Mouse (Mus musculus): ENCODE measurements around the gene Klhl32. TPM values are rescaled to one million over a fixed set of nuclear protein-coding genes. Genes with fewer than 3 reads are reported as not detected.

Klhl32 gene
- polyA plus RNA-seq, 1 experiment from 2014 or later, result 0.77 TPM

- POLR2A ChIA-PET, result no interaction called here
- no peaks in the 10 kb centered on the region for H3K27me3 ChIP-seq
- no peak for TF ChIP-seq CTCF (IDR thresholded peaks at IDR 0.05)
- CTCF ChIA-PET, result no interaction called here
- ATAC-seq, result no peak
- no peak for DNase-seq (ENCODE audit: low read depth, low spot score)
- in situ Hi-C loops (cut with MboI; ENCODE audit: low pct_unique_long_range_greater_than_20kb), result no loop called here
These were observed 219.6 kb downstream of the Klhl32 start for GRCm38 (mm10) chr4:24631177-24631911.

- DNase-seq (ENCODE audit: low read depth, low spot score), result no peak
- no peaks in the 10 kb centered on the region for H3K27me3 ChIP-seq
- TF ChIP-seq CTCF (IDR thresholded peaks at IDR 0.05), result no peak
- ChIA-PET CTCF (no interaction called here), POLR2A (no interaction called here)
- no peak for ATAC-seq
- in situ Hi-C loops (cut with MboI; ENCODE audit: low pct_unique_long_range_greater_than_20kb), result no loop called here
These were observed 220.5 kb downstream of the Klhl32 start for GRCm38 (mm10) chr4:24630430-24630829.

- ChIA-PET CTCF (no interaction called here), POLR2A (interaction anchor here (0.7 kb wide), 1 partner anchor 93 kb away, joined by 3 read pairs; no protein-coding TSS in a partner anchor)
- H3K27me3 ChIP-seq, result no peaks in the 10 kb centered on the region
- in situ Hi-C loops (cut with MboI; ENCODE audit: low pct_unique_long_range_greater_than_20kb), result no loop called here
- ATAC-seq (no peak), DNase-seq (ENCODE audit: low read depth, low spot score) (no peak)
- no peak for TF ChIP-seq CTCF (IDR thresholded peaks at IDR 0.05)
These were observed 223.1 kb downstream of the Klhl32 start for GRCm38 (mm10) chr4:24627871-24628270.

GRCm38 (mm10) chr4:24626686-24627085 is 224.2 kb downstream of the Klhl32 start:
- ChIA-PET POLR2A (no interaction called here), CTCF (no interaction called here)
- DNase-seq (ENCODE audit: low read depth, low spot score) (no peak), ATAC-seq (no peak)
- H3K27me3 ChIP-seq, result no peaks in the 10 kb centered on the region
- no peak for TF ChIP-seq CTCF (IDR thresholded peaks at IDR 0.05)
- in situ Hi-C loops (cut with MboI; ENCODE audit: low pct_unique_long_range_greater_than_20kb), result no loop called here

GRCm38 (mm10) chr4:24625951-24626584 is 224.9 kb downstream of the Klhl32 start:
- ATAC-seq, result no peak
- no peak for TF ChIP-seq CTCF (IDR thresholded peaks at IDR 0.05)
- in situ Hi-C loops (cut with MboI; ENCODE audit: low pct_unique_long_range_greater_than_20kb), result no loop called here
- CTCF ChIA-PET, result no interaction called here
- H3K27me3 ChIP-seq, result no peaks in the 10 kb centered on the region
- POLR2A ChIA-PET, result no interaction called here
- no peak for DNase-seq (ENCODE audit: low read depth, low spot score)

- in situ Hi-C loops (cut with MboI; ENCODE audit: low pct_unique_long_range_greater_than_20kb), result no loop called here
- ChIA-PET POLR2A (no interaction called here), CTCF (no interaction called here)
- TF ChIP-seq CTCF (IDR thresholded peaks at IDR 0.05), result no peak
- ATAC-seq (no peak), DNase-seq (ENCODE audit: low read depth, low spot score) (no peak)
- no peaks in the 10 kb centered on the region for H3K27me3 ChIP-seq
These were observed 229.3 kb downstream of the Klhl32 start for GRCm38 (mm10) chr4:24621422-24622187.

GRCm38 (mm10) chr4:24620440-24620839 is 230.5 kb downstream of the Klhl32 start:
- no peak for TF ChIP-seq CTCF (IDR thresholded peaks at IDR 0.05)
- ATAC-seq (no peak), DNase-seq (ENCODE audit: low read depth, low spot score) (no peak)
- POLR2A ChIA-PET, result no interaction called here
- no peaks in the 10 kb centered on the region for H3K27me3 ChIP-seq
- CTCF ChIA-PET, result no interaction called here
- in situ Hi-C loops (cut with MboI; ENCODE audit: low pct_unique_long_range_greater_than_20kb), result no loop called here

- H3K27me3 ChIP-seq, result no peaks in the 10 kb centered on the region
- ATAC-seq, result no peak
- ChIA-PET POLR2A (no interaction called here), CTCF (interaction anchor here (0.9 kb wide), 1 partner anchor 12 kb away, joined by 3 read pairs; no protein-coding TSS in a partner anchor)
- no peak for DNase-seq (ENCODE audit: low read depth, low spot score)
- no peak for TF ChIP-seq CTCF (IDR thresholded peaks at IDR 0.05)
- in situ Hi-C loops (cut with MboI; ENCODE audit: low pct_unique_long_range_greater_than_20kb), result no loop called here
These were observed 230.9 kb downstream of the Klhl32 start for GRCm38 (mm10) chr4:24620005-24620404.

- H3K27me3 ChIP-seq, result no peaks in the 10 kb centered on the region
- ATAC-seq, result no peak
- ChIA-PET POLR2A (no interaction called here), CTCF (interaction anchor here (1.2 to 1.5 kb wide), 2 partner anchors 12 to 20 kb away, joined by 3 to 5 read pairs; no protein-coding TSS in a partner anchor)
- TF ChIP-seq CTCF (IDR thresholded peaks at IDR 0.05), result no peak
- in situ Hi-C loops (cut with MboI; ENCODE audit: low pct_unique_long_range_greater_than_20kb), result no loop called here
- DNase-seq (ENCODE audit: low read depth, low spot score), result no peak
These were observed 241.4 kb downstream of the Klhl32 start for GRCm38 (mm10) chr4:24609564-24609963.

GRCm38 (mm10) chr4:24609085-24609484 is 241.8 kb downstream of the Klhl32 start:
- no peak for TF ChIP-seq CTCF (IDR thresholded peaks at IDR 0.05)
- ATAC-seq, result no peak
- in situ Hi-C loops (cut with MboI; ENCODE audit: low pct_unique_long_range_greater_than_20kb), result no loop called here
- ChIA-PET CTCF (interaction anchor here (1.2 to 1.5 kb wide), 2 partner anchors 11 to 20 kb away, joined by 3 to 5 read pairs; no protein-coding TSS in a partner anchor), POLR2A (no interaction called here)
- no peaks in the 10 kb centered on the region for H3K27me3 ChIP-seq
- DNase-seq (ENCODE audit: low read depth, low spot score), result no peak

GRCm38 (mm10) chr4:24601711-24602110 is 249.2 kb downstream of the Klhl32 start:
- ATAC-seq, result no peak
- ChIA-PET CTCF (interaction anchor here (1.5 kb wide), 1 partner anchor 13 kb away, joined by 4 read pairs; no protein-coding TSS in a partner anchor), POLR2A (interaction anchor here (0.6 kb wide), 1 partner anchor 697 kb away, joined by 5 read pairs; no protein-coding TSS in a partner anchor)
- H3K27me3 ChIP-seq, result no peaks in the 10 kb centered on the region
- no peak for DNase-seq (ENCODE audit: low read depth, low spot score)
- in situ Hi-C loops (cut with MboI; ENCODE audit: low pct_unique_long_range_greater_than_20kb), result no loop called here
- no peak for TF ChIP-seq CTCF (IDR thresholded peaks at IDR 0.05)

Data from Patski (cell line).